In genomic region chr14:32785556-32786130, GRCm38 (mm10) we compare ENCODE assay signal across 12 mouse cellular contexts. TPM values are rescaled to one million over a fixed set of nuclear protein-coding genes. Genes with fewer than 3 reads are reported as not detected.
A peak's percentile ranks its signal among the peaks of the same experiment; 100 is the strongest.
DNase-seq lines count a peak whose midpoint lies in the region; ATAC-seq and TF ChIP-seq lines count a peak whose summit lies in the region.
"Had no signal": no experiment of that assay in that cellular context is flagged by ENCODE, and none has a peak within 500 bp of the region (broad histone marks: within the 10 kb centered on the region; RNA-seq: fewer than 3 reads in every experiment).

TSS of gene Tmem273 (plus strand) at chr14:32785963.

- H3K9me3 ChIP-seq in liver, embryonic 11.5 days (ENCODE audit: control insufficient read depth, low read length) = no peaks in the 10 kb centered on the region
- no peaks in the 10 kb centered on the region for H3K9me3 ChIP-seq in hindbrain, embryonic 13.5 days
- H3K9me3 ChIP-seq: hindbrain, embryonic 15.5 days had no signal

- peak within 1 kb of the TSS; percentile 45 for H3K4me3 ChIP-seq in liver, adult 2 months (ENCODE audit: insufficient read depth, low read depth, low read length)
- H3K4me3 ChIP-seq in liver, embryonic 11.5 days (ENCODE audit: low read depth, low read length) = no peak within 1 kb of the TSS
- H3K4me3 ChIP-seq in hindbrain, embryonic 13.5 days = no peak within 1 kb of the TSS
- H3K4me3 ChIP-seq: hindbrain, embryonic 15.5 days had no signal

- peak; percentile 17 to 53 for DNase-seq in cerebellum, postnatal 14 days
- DNase-seq in cerebellum, adult 18-20 months = no peak
- peak; percentile 33 for DNase-seq in liver, adult 2 months (ENCODE audit: extremely low read depth, low read depth, low spot score)
- no peak for DNase-seq in liver, embryonic 11.5 days (ENCODE audit: low spot score)
- no peak for DNase-seq in Muller cell, postnatal 12 days (ENCODE audit: inconsistent ontology term)
- DNase-seq: cerebellum, adult 9-11 months; kidney, postnatal 10 days; thymus, adult 18-20 months had no signal

- H3K4me2 ChIP-seq in liver, embryonic 11.5 days = no peak within 1 kb of the TSS
- H3K4me2 ChIP-seq in hindbrain, embryonic 13.5 days = no peak within 1 kb of the TSS
- H3K4me2 ChIP-seq: hindbrain, embryonic 15.5 days had no signal

- no peaks in the 10 kb centered on the region for H3K79me2 ChIP-seq in liver, adult 2 months (ENCODE audit: control insufficient read depth, insufficient read depth, low read length)

- 69% methylated on average over 3 of the region's 3 CpGs for WGBS in liver, adult 2 months
- 34% methylated on average over 3 of the region's 3 CpGs for WGBS in liver, embryonic 11.5 days
- 77% methylated on average over 3 of the region's 3 CpGs for WGBS in hindbrain, embryonic 13.5 days

- TF ChIP-seq POLR2A in liver, adult 2 months (IDR thresholded peaks at IDR 0.05; ENCODE audit: extremely low read depth, insufficient read depth, low read length) = no peak

- peak within 1 kb of the TSS; percentile 55 for H3K9ac ChIP-seq in liver, adult 2 months (ENCODE audit: low read depth, low read length)
- H3K9ac ChIP-seq in liver, embryonic 11.5 days (ENCODE audit: low read depth, low read length) = no peak within 1 kb of the TSS
- no peak within 1 kb of the TSS for H3K9ac ChIP-seq in hindbrain, embryonic 13.5 days
- H3K9ac ChIP-seq: hindbrain, embryonic 15.5 days had no signal

- ATAC-seq in liver, embryonic 11.5 days (replicated peaks; ENCODE audit: low FRiP score) = no peak
- peak; percentile 82 to 90 for ATAC-seq in hematopoietic stem cell, adult 5-6 weeks (replicated peaks in 1 of 2; ENCODE audit: insufficient read depth in 1 of 2, low FRiP score in 2 of 2, low TSS enrichment in 1 of 2, low read depth in 1 of 2, poor library complexity in 2 of 2, severe bottlenecking in 2 of 2)
- ATAC-seq in neutrophil, adult 5-6 weeks (ENCODE audit: extremely low read depth, insufficient number of reproducible peaks, low FRiP score, poor library complexity, severe bottlenecking) = peak; percentile 50; the same call in 1 of the 2 replicates
- no peak for ATAC-seq in hindbrain, embryonic 13.5 days (ENCODE audit: low FRiP score)

- no peak for TF ChIP-seq CTCF in liver, adult 2 months (IDR thresholded peaks at IDR 0.05; ENCODE audit: low read depth, low read length)

- H3K36me3 ChIP-seq in liver, adult 2 months (ENCODE audit: control insufficient read depth, insufficient read depth, low read length) = no peaks in the 10 kb centered on the region
- H3K36me3 ChIP-seq in liver, embryonic 11.5 days (ENCODE audit: control insufficient read depth, insufficient read depth, low read length) = no peaks in the 10 kb centered on the region
- no peaks in the 10 kb centered on the region for H3K36me3 ChIP-seq in hindbrain, embryonic 13.5 days
- H3K36me3 ChIP-seq: hindbrain, embryonic 15.5 days had no signal

- no peaks in the 10 kb centered on the region for H3K27me3 ChIP-seq in liver, adult 2 months (ENCODE audit: control insufficient read depth, insufficient read depth, low read length)
- H3K27me3 ChIP-seq in liver, embryonic 11.5 days (replicated peaks; ENCODE audit: control insufficient read depth, insufficient read depth, low read length) = no peaks in the 10 kb centered on the region
- H3K27me3 ChIP-seq in hindbrain, embryonic 13.5 days = no peaks in the 10 kb centered on the region
- H3K27me3 ChIP-seq: hindbrain, embryonic 15.5 days had no signal

- H3K27ac ChIP-seq in liver, adult 2 months (replicated peaks; ENCODE audit: insufficient read depth, low read depth, low read length) = peak within 1 kb of the TSS; percentile 51; the same call in 1 of the 2 replicates
- H3K27ac ChIP-seq in liver, embryonic 11.5 days (ENCODE audit: low read depth, low read length) = no peak within 1 kb of the TSS
- H3K27ac ChIP-seq in hindbrain, embryonic 13.5 days = no peak within 1 kb of the TSS
- H3K27ac ChIP-seq: hindbrain, embryonic 15.5 days had no signal

- H3K4me1 ChIP-seq in liver, adult 2 months (ENCODE audit: control insufficient read depth, insufficient read depth, low read length) = no peaks in the 10 kb centered on the region
- 0 out of 2 replicates have a peak, but pooled peaks cover 5% of the 10 kb centered on the region for H3K4me1 ChIP-seq in liver, embryonic 11.5 days (replicated peaks; ENCODE audit: control insufficient read depth, insufficient read depth, low read length)
- H3K4me1 ChIP-seq in hindbrain, embryonic 13.5 days (replicated peaks) = no peaks in the 10 kb centered on the region
- H3K4me1 ChIP-seq: hindbrain, embryonic 15.5 days had no signal

RNA-seq across cellular contexts. Expression of gene Tmem273, which starts in this region (rescaled TPM):
- total RNA-seq in liver, adult 2 months (2014; rRNA removed) = 1.4 and 2.0 TPM in 2 replicates
- 0.52 and 1.3 TPM in 2 replicates for polyA plus RNA-seq in liver, adult 2 months (2012; rRNA removed)
- polyA plus RNA-seq in liver, embryonic 11.5 days (2014; fragmentation: Nextera tagmentation; extraction: Ambion mirVana) = 1.7 and 1.8 TPM in 2 replicates
- total RNA-seq in hematopoietic stem cell, adult 5-6 weeks (2017) = 15.3 and 31.4 TPM in 2 replicates
- total RNA-seq in neutrophil, adult 5-6 weeks (2017) = 1.1 and 6.1 TPM in 2 replicates
- 0.52 and 1.0 TPM in 2 replicates for polyA plus RNA-seq in hindbrain, embryonic 13.5 days (2015; fragmentation: Nextera tagmentation; extraction: Ambion mirVana)

Comparison
In these comparisons a context has a peak if more than half of its experiments do, and no peak if none do; other contexts are left out.
1. DNase-seq: peak in cerebellum, postnatal 14 days (2 of 2) and liver, adult 2 months (single experiment); none in cerebellum, adult 18-20 months (0 of 2), liver, embryonic 11.5 days (single experiment) and Muller cell, postnatal 12 days (single experiment).
2. ATAC-seq: peak in hematopoietic stem cell, adult 5-6 weeks (2 of 2) and neutrophil, adult 5-6 weeks (single experiment); none in liver, embryonic 11.5 days (single experiment) and hindbrain, embryonic 13.5 days (single experiment).